Mouse (Mus musculus) forebrain, embryonic 15.5 days (tissue): ENCODE measurements around the gene 3110009E18Rik. TPM values are rescaled to one million over a fixed set of nuclear protein-coding genes. Genes with fewer than 3 reads are reported as not detected.

ENCODE experiments used
- ATAC-seq: fragments of 200-750 bp; cut with Nextera tagmentation; replicated peaks from 2 replicates; pipeline ENCODE4 v1.8.0; 2017; ENCODE audit warnings: mild to moderate bottlenecking, moderate TSS enrichment, moderate library complexity
- H3K27ac ChIP-seq: fragments of 300-500 bp; sonication (generic); replicated peaks from 2 replicates; pipeline ENCODE4 v1.5.1; 2015; ENCODE audit warnings: mild to moderate bottlenecking, inconsistent platforms
- H3K27me3 ChIP-seq: fragments of 300-500 bp; sonication (generic); 2 replicates; pipeline ENCODE4 v1.6.1; 2015; ENCODE audit warnings: inconsistent platforms
- H3K36me3 ChIP-seq: fragments of 300-500 bp; sonication (generic); 2 replicates; pipeline ENCODE4 v1.6.1; 2015; ENCODE audit warnings: mild to moderate bottlenecking, inconsistent platforms
- H3K4me1 ChIP-seq: fragments of 300-500 bp; sonication (generic); 2 replicates; pipeline ENCODE4 v1.6.1; 2015; ENCODE audit warnings: inconsistent platforms
- H3K4me2 ChIP-seq: fragments of 300-500 bp; sonication (generic); replicated peaks from 2 replicates; pipeline ENCODE4 v1.6.1; 2015; ENCODE audit warnings: mild to moderate bottlenecking, inconsistent platforms
- H3K4me3 ChIP-seq: fragments of 300-500 bp; sonication (generic); 2 replicates; pipeline ENCODE4 v1.5.1; 2015; ENCODE audit warnings: mild to moderate bottlenecking, inconsistent platforms
- H3K9ac ChIP-seq: fragments of 300-500 bp; sonication (generic); replicated peaks from 2 replicates; pipeline ENCODE4 v1.6.1; 2015; ENCODE audit warnings: mild to moderate bottlenecking, inconsistent platforms
- H3K9me3 ChIP-seq: fragments of 300-500 bp; sonication (generic); 2 replicates; pipeline ENCODE4 v1.6.1; 2016; ENCODE audit warnings: inconsistent platforms
- WGBS: fragments of 180-500 bp; shearing (Covaris S2); methylation state at CpG from one replicate; pipeline ENCODE4 v1.1.7; 2015; ENCODE audit warnings: mixed read lengths; 5-methylcytosine and 5-hydroxymethylcytosine counted together
- polyA plus RNA-seq: library from polyadenylated mRNA; unstranded; fragments of >200 nt; fragmentation: Nextera tagmentation; extraction: Ambion mirVana; gene quantifications from 2 replicates; pipeline ENCODE4 v1.2.1, GENCODE M21; 2015

Gene 3110009E18Rik
- 25.5 and 26.0 TPM in 2 replicates for polyA plus RNA-seq

DNA sequence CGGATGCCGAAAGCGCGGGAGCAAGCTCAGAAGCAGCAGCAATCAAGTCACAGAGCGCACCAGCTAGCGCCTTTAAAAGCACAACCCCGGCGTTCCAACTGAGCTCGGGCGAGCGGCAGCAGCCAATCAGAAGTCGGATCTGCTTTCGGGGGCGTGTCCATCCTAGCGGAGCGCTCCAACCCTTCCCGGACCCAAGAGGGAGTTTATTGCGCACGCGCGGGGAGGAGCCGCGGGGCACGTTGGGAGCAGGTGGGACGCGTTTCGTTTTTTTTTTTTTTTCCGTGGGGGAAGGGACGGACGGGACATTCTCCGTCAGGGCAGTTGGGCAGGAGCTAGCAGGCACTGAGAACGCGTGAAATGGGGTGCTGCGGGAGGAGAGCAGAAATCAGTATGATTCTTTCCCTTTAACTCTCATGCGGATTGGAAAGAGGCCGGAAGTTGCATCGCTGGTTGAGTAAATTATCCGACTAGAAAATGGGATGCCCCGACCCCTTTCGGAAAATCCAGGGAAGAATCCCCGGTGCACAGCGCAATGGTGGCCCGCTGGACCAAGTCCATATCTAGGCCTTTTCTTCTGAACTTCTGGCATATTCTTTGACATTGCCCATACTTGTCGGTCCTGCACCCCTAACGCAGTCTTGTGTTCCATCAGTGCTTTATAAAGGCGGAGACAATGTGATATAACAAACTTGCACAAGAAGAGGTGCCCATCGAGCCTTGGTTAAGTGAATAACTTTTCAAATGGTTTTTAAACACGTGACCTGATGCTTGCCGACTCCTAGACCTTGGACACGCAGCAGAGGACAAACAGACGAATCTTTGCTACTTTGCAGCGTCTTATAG, at the start of gene 3110009E18Rik, which contains the start of gene Dbi:
3110009E18Rik (plus strand) TSS at position 219 of the 843 bp plus-strand sequence.
Dbi (minus strand) TSS at position 110 of the 843 bp plus-strand sequence.
- Histone ChIP-seq H3K4me2 (peak within 1 kb of the TSS; percentile 72), H3K9me3 (no peaks in the 10 kb centered on the region), H3K36me3 (no peaks in the 10 kb centered on the region), H3K9ac (peak within 1 kb of the TSS; percentile 63), H3K4me3 (peak within 1 kb of the TSS; percentile 57), H3K4me1 (peaks cover 51% of the 10 kb centered on the region), H3K27me3 (no peaks in the 10 kb centered on the region), H3K27ac (peak within 1 kb of the TSS; percentile 93)
- WGBS: 1% methylated on average over 52 of the region's 52 CpGs
- peak; percentile 96 for ATAC-seq

- Histone ChIP-seq H3K4me3 (peak overlapping the region; percentile 33), H3K36me3 (no peaks in the 10 kb centered on the region), H3K4me1 (peaks cover 17% of the 10 kb centered on the region), H3K4me2 (peak overlapping the region; percentile 71), H3K27me3 (peaks cover 14% of the 10 kb centered on the region; the same call in 1 of the 2 replicates), H3K9me3 (no peaks in the 10 kb centered on the region), H3K9ac (no peak overlapping the region; the same call in 1 of the 2 replicates), H3K27ac (no peak overlapping the region)
- no peak for ATAC-seq
- 12% methylated on average over 16 of the region's 16 CpGs for WGBS
Observed at GRCm38 (mm10) chr1:120072900-120073299, 48.1 kb upstream of the 3110009E18Rik start.

- H3K36me3 ChIP-seq: no peaks in the 10 kb centered on the region
- peak within 1 kb of the TSS; percentile 34 for H3K9ac ChIP-seq
- H3K27ac ChIP-seq: no peak within 1 kb of the TSS
- H3K4me1 ChIP-seq: peaks cover 18% of the 10 kb centered on the region
- H3K27me3 ChIP-seq: peaks cover 14% of the 10 kb centered on the region; the same call in 1 of the 2 replicates
- ATAC-seq: peak; percentile 62
- H3K4me2 ChIP-seq: peak within 1 kb of the TSS; percentile 71
- WGBS: 3% methylated on average over 40 of the region's 40 CpGs
- no peaks in the 10 kb centered on the region for H3K9me3 ChIP-seq
- H3K4me3 ChIP-seq: peak within 1 kb of the TSS; percentile 33
Observed at GRCm38 (mm10) chr1:120073519-120074306, 47.3 kb upstream of the 3110009E18Rik start, which contains the start of gene Tmem37. Gene Tmem37 (minus strand): TSS chr1:120074074.

DNA sequence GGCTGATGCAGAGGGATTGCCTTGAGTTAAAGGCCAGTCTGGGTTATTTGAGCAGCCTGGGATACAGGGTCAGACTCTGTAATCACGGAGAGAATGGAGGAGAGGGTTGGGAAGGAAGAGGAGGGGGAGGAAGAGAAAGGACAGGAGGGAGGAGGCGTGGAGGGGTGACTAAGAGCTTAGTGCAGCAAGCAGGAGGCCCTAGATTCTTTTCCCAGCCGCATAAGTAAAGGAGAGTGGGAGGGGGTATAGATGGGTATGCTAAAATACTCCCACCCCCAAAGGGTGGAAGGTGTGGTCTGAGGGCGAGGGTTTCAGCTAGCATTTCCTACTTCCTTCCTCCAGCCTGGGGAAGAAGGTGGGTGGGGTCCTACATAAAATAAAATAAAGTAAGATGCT, 46.7 kb upstream of the 3110009E18Rik start:
- ATAC-seq: no peak
- H3K9me3 ChIP-seq: no peaks in the 10 kb centered on the region
- H3K4me1 ChIP-seq: peaks cover 18% of the 10 kb centered on the region
- H3K36me3 ChIP-seq: no peaks in the 10 kb centered on the region
- no peak overlapping the region for H3K27ac ChIP-seq
- H3K4me2 ChIP-seq: no peak overlapping the region
- no peak overlapping the region for H3K4me3 ChIP-seq
- WGBS: 27% methylated on average over 4 of the region's 4 CpGs
- H3K9ac ChIP-seq: no peak overlapping the region
- H3K27me3 ChIP-seq: peaks cover 14% of the 10 kb centered on the region; the same call in 1 of the 2 replicates

DNA sequence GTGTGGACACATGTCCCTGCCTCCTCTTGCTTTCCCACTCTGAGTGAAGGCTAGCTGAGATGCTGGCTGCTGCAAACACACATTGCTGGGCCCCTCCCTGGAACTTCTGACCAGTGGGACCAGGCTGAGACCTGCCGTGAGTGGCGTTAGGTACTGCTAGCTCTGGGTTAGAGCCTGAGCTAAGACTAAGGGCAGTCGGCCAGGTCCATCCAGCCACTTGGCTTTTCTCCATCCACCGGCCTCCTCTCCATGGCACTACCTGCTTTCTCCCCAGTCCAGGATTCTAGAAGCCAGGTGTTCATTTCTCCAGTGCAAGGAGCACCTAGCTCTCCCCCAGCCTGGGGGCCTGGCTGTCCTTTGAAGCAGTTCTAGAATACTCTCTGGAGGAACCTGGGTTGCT, 46.1 kb upstream of the 3110009E18Rik start:
- Histone ChIP-seq H3K9ac (no peak overlapping the region), H3K4me3 (no peak overlapping the region), H3K27ac (no peak overlapping the region), H3K27me3 (peaks cover 14% of the 10 kb centered on the region; the same call in 1 of the 2 replicates), H3K4me2 (no peak overlapping the region), H3K9me3 (no peaks in the 10 kb centered on the region), H3K4me1 (peaks cover 18% of the 10 kb centered on the region), H3K36me3 (no peaks in the 10 kb centered on the region)
- WGBS: 71% methylated on average over 4 of the region's 4 CpGs
- no peak for ATAC-seq

DNA sequence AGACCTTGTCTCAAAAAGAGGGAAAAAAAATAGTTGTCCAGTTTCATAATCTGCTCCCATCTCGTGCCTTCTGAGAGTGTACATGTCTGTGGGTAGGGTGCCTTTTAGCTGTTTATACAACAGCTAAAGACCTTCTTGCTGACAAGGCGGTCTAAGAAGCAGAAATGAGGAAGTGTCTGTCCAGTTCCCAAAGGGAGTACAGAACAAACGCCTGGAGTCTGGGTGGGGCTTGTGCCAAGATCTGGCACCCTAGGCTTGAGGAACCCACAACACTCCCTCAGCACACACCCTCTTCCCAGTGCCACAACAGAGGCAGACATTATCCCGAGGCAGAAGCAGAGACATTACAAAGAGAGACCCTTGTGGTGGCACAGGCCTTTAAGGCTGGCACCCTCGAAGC, 45.5 kb upstream of the 3110009E18Rik start:
- Histone ChIP-seq H3K27me3 (peaks cover 14% of the 10 kb centered on the region; the same call in 1 of the 2 replicates), H3K9ac (no peak overlapping the region)
- 83% methylated on average over 5 of the region's 5 CpGs for WGBS

DNA sequence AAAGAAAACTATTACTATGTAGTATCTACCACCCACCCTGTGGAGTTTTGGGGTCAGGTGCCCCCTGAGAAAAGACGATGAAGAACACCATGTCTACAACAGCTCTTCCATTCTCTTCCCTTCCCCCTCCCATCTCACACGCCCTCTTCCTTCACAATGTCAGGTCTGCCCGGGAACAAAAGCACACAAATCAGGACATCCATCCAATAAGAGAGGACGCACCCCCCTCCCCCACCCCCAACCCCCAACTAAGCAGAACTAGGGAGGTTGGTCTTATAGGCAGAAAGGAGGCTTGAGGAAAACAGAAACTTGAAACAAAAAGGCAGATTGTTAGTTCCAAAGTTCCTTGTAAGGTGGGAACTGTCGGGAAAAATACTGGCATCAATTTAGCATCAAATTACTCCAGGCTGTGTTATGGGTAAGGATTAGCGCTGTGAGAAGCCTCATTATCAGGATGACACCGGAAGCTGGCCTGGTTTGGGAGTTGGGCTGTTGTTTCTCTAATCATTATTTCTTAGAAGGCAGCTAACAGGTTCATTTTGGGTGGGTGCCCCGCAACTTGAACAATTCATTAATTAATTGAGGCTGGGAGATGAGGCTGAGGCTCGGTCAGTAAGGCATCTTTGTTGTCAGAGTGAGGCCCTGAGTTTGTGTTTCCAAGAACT, 43.1 kb upstream of the 3110009E18Rik start:
- ATAC-seq: no peak
- peaks cover 16% of the 10 kb centered on the region for H3K4me1 ChIP-seq
- 3% methylated on average over 9 of the region's 9 CpGs for WGBS
- no peak overlapping the region for H3K27ac ChIP-seq
- no peak overlapping the region for H3K9ac ChIP-seq
- H3K9me3 ChIP-seq: no peaks in the 10 kb centered on the region
- H3K36me3 ChIP-seq: no peaks in the 10 kb centered on the region
- H3K4me3 ChIP-seq: no peak overlapping the region
- H3K4me2 ChIP-seq: no peak overlapping the region
- peaks cover 14% of the 10 kb centered on the region; the same call in 1 of the 2 replicates for H3K27me3 ChIP-seq

More for the DNA sequence above, 45.5 kb upstream of the 3110009E18Rik start:
- H3K4me2 ChIP-seq: no peak overlapping the region
- H3K27ac ChIP-seq: no peak overlapping the region
- H3K4me1 ChIP-seq: peaks cover 18% of the 10 kb centered on the region
- no peak overlapping the region for H3K4me3 ChIP-seq
- ATAC-seq: no peak
- H3K36me3 ChIP-seq: no peaks in the 10 kb centered on the region
- no peaks in the 10 kb centered on the region for H3K9me3 ChIP-seq

DNA sequence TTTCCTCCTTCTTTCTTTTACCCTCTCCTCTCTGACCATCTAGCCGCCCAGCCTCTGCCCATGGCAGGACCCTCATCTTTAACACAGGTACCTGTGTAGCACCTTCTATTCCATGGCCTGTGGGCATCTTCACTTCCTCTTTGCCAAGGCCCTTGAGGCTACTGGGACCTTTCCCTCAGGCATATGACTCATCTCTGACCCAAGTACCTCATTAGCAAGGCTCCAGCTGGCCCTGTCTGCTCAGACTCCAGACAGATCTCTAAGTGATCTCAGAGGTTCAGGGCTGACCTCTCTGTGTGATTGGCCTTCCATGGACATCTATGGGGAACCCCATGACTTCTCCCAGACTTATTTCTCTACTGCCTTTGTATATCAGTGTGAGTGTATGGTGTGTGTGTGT, 40.4 kb upstream of the 3110009E18Rik start:
- peaks cover 4% of the 10 kb centered on the region for H3K4me1 ChIP-seq
- no peak overlapping the region for H3K9ac ChIP-seq
- ATAC-seq: no peak
- H3K9me3 ChIP-seq: no peaks in the 10 kb centered on the region
- H3K36me3 ChIP-seq: no peaks in the 10 kb centered on the region
- no peak overlapping the region for H3K4me2 ChIP-seq
- H3K4me3 ChIP-seq: no peak overlapping the region
- no peak overlapping the region for H3K27ac ChIP-seq
- no peaks in the 10 kb centered on the region for H3K27me3 ChIP-seq
- WGBS: 97% methylated on average over 1 of the region's 1 CpGs

DNA sequence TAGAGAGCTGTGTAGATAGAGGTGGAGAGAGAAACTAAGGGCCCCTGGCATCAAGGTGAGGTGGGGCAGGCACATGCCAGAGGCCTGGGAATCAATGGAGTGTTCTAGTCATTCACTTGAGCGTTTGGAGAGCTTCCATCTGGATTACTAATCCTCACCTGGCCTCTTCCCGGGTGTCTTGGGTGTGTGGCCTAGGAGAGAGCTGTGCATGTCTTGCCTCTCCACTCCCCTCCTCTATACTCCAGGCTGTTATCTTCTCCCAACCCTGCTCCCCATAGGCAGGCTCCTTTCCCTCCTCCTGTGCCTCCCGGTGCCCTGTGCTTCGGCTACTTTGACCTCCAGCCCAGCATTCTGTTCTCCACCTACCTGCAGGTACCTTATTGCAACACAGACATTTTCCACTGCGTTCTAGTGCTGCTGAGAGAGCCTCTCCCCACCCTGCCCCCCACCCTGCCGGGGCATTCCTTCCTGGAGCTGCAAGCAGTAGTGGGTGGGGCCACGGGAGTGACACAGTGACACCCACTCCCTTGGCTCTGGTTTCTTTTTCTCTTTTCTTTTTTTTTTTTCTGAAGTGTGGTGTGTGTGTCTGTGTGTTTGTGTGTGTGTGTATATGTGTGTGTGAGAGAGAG, 37.9 kb upstream of the 3110009E18Rik start:
- Histone ChIP-seq H3K4me2 (no peak overlapping the region), H3K27ac (no peak overlapping the region), H3K9ac (no peak overlapping the region), H3K9me3 (no peaks in the 10 kb centered on the region), H3K36me3 (no peaks in the 10 kb centered on the region), H3K4me3 (no peak overlapping the region), H3K27me3 (no peaks in the 10 kb centered on the region), H3K4me1 (no peaks in the 10 kb centered on the region; the same call in 1 of the 2 replicates)
- no peak for ATAC-seq
- WGBS: 40% methylated on average over 7 of the region's 7 CpGs

GRCm38 (mm10) chr1:120083921-120084517, 37.0 kb upstream of the 3110009E18Rik start:
- Histone ChIP-seq H3K9me3 (no peaks in the 10 kb centered on the region), H3K4me1 (no peaks in the 10 kb centered on the region), H3K27me3 (no peaks in the 10 kb centered on the region), H3K9ac (no peak overlapping the region), H3K27ac (no peak overlapping the region), H3K4me3 (no peak overlapping the region), H3K36me3 (no peaks in the 10 kb centered on the region), H3K4me2 (no peak overlapping the region)
- 61% methylated on average over 5 of the region's 5 CpGs for WGBS
- ATAC-seq: no peak

DNA sequence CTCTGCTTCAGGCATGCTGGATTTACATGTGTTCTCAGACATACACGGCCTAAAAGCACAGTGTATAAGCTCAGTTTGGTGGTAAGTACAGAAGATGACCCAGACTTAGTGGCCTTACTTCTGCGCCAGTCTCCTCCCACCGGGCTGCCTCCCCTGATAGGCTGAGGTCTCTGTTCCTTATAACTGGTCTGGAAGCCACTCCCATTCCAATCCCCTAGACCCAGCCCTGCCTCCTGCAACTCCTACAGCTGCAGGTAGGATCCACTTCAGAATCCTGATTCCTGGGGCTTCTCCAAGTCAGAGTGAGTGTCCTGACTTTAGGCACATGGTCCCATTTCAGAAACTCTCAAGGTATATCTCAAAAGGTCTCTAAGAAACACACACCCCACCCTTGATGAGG, 35.3 kb upstream of the 3110009E18Rik start:
- ATAC-seq: no peak
- no peak overlapping the region for H3K4me2 ChIP-seq
- no peak overlapping the region for H3K4me3 ChIP-seq
- no peaks in the 10 kb centered on the region for H3K36me3 ChIP-seq
- 66% methylated on average over 3 of the region's 3 CpGs for WGBS
- H3K9ac ChIP-seq: no peak overlapping the region
- no peak overlapping the region for H3K27ac ChIP-seq
- no peaks in the 10 kb centered on the region for H3K4me1 ChIP-seq
- H3K27me3 ChIP-seq: no peaks in the 10 kb centered on the region
- no peaks in the 10 kb centered on the region for H3K9me3 ChIP-seq
